Mouse (Mus musculus): Measurements from ENCODE around the gene Gnao1.

The Gnao1 gene

GRCm38 (mm10) chr8:93902040-93902439 lies 92.3 kb downstream of the Gnao1 start:
- no peak for DNase-seq

- DNase-seq = no peak
Measured at GRCm38 (mm10) chr8:93906961-93907360, 97.2 kb downstream of the Gnao1 start.

- DNase-seq = no peak
Measured at GRCm38 (mm10) chr8:93907987-93908441, 98.2 kb downstream of the Gnao1 start.

- peak; percentile 87 for DNase-seq
Measured at GRCm38 (mm10) chr8:93908546-93908945, 98.8 kb downstream of the Gnao1 start.

GRCm38 (mm10) chr8:93911715-93912555 lies 102.2 kb downstream of the Gnao1 start:
- DNase-seq = no peak

- peak; percentile 99 for DNase-seq
Measured at GRCm38 (mm10) chr8:93917859-93918421, 108.2 kb downstream of the Gnao1 start.

- no peak for DNase-seq
Measured at GRCm38 (mm10) chr8:93918580-93918979, 108.8 kb downstream of the Gnao1 start.

GRCm38 (mm10) chr8:93919422-93919821 lies 109.7 kb downstream of the Gnao1 start:
- DNase-seq = peak; percentile 81

GRCm38 (mm10) chr8:93919916-93920589 lies 110.3 kb downstream of the Gnao1 start:
- DNase-seq = peak; percentile 83

- peak; percentile 74 for DNase-seq
Measured at GRCm38 (mm10) chr8:93920590-93920948, 110.8 kb downstream of the Gnao1 start.

- DNase-seq = peak; percentile 76
Measured at GRCm38 (mm10) chr8:93923897-93924334, 114.2 kb downstream of the Gnao1 start.

GRCm38 (mm10) chr8:93925513-93925912 lies 115.7 kb downstream of the Gnao1 start:
- no peak for DNase-seq

GRCm38 (mm10) chr8:93929233-93929632 lies 119.5 kb downstream of the Gnao1 start:
- no peak for DNase-seq

GRCm38 (mm10) chr8:93931336-93931735 lies 121.6 kb downstream of the Gnao1 start:
- no peak for DNase-seq

GRCm38 (mm10) chr8:93932873-93933272 lies 123.1 kb downstream of the Gnao1 start:
- peak; percentile 91 for DNase-seq

- DNase-seq = no peak
Measured at GRCm38 (mm10) chr8:93933288-93933687, 123.5 kb downstream of the Gnao1 start.

GRCm38 (mm10) chr8:93938193-93938592 lies 128.4 kb downstream of the Gnao1 start:
- DNase-seq = no peak

GRCm38 (mm10) chr8:93940542-93941423 lies 131.0 kb downstream of the Gnao1 start:
- DNase-seq = no peak

- DNase-seq = peak; percentile 80
Measured at GRCm38 (mm10) chr8:93941636-93942054, 131.9 kb downstream of the Gnao1 start.

GRCm38 (mm10) chr8:93945781-93946180 lies 136.0 kb downstream of the Gnao1 start:
- no peak for DNase-seq

GRCm38 (mm10) chr8:93946397-93946796 lies 136.6 kb downstream of the Gnao1 start:
- DNase-seq = no peak

GRCm38 (mm10) chr8:93950133-93950532 lies 140.4 kb downstream of the Gnao1 start:
- DNase-seq = peak; percentile 64

GRCm38 (mm10) chr8:93952511-93952910 lies 142.7 kb downstream of the Gnao1 start:
- no peak for DNase-seq

Data from cerebellum, adult 9-10 months (tissue).